Mouse (Mus musculus) gastrocnemius, adult 2 months (tissue): ENCODE results near the gene Myoz2. TPM values are rescaled to one million over a fixed set of nuclear protein-coding genes. Genes with fewer than 3 reads are reported as not detected.

ENCODE experiments used
- DNase-seq: peaks from one replicate; pipeline ENCODE4 v3.0.0; 2022
- H3K27ac ChIP-seq: fragments of 200-600 bp; 2 replicates; pipeline ENCODE4 v1.8.1; 2022; ENCODE audit warnings: mild to moderate bottlenecking
- H3K4me3 ChIP-seq: fragments of 200-600 bp; 2 replicates; pipeline ENCODE4 v1.8.1; 2022; ENCODE audit warnings: mild to moderate bottlenecking, moderate library complexity
- CTCF ChIP-seq: fragments of 200-600 bp; IDR thresholded peaks from 2 replicates; pipeline ENCODE4 v1.8.1; 2022; ENCODE audit warnings: antibody characterized with exemption, mild to moderate bottlenecking, moderate library complexity
- intact Hi-C: fragments of 180-260 bp; cut with DNase I; formaldehyde crosslinking; loops from one replicate; pipeline ENCODE4 v1.15.1; 2025
- microRNA-seq: library from miRNA; unstranded; fragments of <30 nt; microRNA quantifications from one replicate; pipeline ENCODE4 v1.2.0, GENCODE M21; 2021
- total RNA-seq, 2 experiments: library from RNA; stranded (reverse); gene quantifications; 2 replicates each; pipeline ENCODE4 v1.2.3; 2021

Myoz2 gene
- total RNA-seq, 2 experiments from 2014 or later: 281 to 748 TPM

DNA sequence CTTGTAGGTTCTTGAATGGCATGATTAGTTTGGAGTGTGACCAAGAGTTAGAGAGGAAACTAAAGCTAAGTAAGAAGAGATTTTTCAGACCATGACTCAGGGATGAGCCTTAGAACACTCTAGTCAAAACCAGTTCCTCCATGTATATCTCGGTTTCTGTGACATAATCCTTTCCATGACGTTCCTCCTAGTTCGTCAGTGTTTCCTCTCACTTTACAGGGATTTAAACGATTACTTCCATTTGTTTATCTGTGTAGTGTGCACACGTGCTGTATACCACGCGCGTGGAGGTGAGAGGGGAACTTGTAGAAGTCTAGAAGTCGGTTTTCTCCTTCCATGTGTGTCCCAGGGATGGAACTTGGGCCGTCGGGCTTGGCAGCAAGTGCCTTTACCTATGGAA lies 47.9 kb downstream of the Myoz2 start:
- intact Hi-C loops: no loop called here
- no peak overlapping the region for H3K27ac ChIP-seq

DNA sequence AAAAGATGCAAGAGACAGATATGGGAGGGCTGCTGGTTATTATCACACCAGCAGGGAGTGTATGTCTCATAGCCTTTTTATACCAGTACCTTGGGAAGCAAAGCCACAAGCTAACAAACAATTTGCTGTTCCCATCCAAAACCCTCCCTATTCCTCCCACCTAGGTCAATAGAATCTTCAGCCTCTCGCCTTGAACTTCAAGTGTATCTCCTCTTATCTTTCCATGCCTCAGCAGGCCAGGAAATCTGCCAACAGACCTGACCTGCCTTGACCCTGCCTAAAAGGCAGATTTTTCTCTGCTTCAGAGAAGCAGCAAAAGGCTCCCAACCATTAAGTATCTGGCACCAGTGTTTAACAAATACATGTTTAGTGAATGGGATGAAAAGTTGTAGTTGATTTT lies 48.4 kb downstream of the Myoz2 start:
- Histone ChIP-seq H3K27ac (peak overlapping the region; percentile 99; the same call in 1 of the 2 replicates), H3K4me3 (no peak overlapping the region)
- TF ChIP-seq CTCF: no peak
- intact Hi-C loops: no loop called here
- DNase-seq: no peak

More for the DNA sequence above, 47.9 kb downstream of the Myoz2 start:
- H3K4me3 ChIP-seq: no peak overlapping the region
- DNase-seq: no peak
- TF ChIP-seq CTCF: no peak

- Histone ChIP-seq H3K4me3 (peak overlapping the region; percentile 93), H3K27ac (peak overlapping the region; percentile 99)
- DNase-seq: no peak
- intact Hi-C loops: loop anchor here (2.0 kb wide), 1 partner anchor 107 kb away; no protein-coding TSS in a partner anchor
- no peak for TF ChIP-seq CTCF
Measured at GRCm38 (mm10) chr3:122985183-122985944, 49.5 kb downstream of the Myoz2 start.

DNA sequence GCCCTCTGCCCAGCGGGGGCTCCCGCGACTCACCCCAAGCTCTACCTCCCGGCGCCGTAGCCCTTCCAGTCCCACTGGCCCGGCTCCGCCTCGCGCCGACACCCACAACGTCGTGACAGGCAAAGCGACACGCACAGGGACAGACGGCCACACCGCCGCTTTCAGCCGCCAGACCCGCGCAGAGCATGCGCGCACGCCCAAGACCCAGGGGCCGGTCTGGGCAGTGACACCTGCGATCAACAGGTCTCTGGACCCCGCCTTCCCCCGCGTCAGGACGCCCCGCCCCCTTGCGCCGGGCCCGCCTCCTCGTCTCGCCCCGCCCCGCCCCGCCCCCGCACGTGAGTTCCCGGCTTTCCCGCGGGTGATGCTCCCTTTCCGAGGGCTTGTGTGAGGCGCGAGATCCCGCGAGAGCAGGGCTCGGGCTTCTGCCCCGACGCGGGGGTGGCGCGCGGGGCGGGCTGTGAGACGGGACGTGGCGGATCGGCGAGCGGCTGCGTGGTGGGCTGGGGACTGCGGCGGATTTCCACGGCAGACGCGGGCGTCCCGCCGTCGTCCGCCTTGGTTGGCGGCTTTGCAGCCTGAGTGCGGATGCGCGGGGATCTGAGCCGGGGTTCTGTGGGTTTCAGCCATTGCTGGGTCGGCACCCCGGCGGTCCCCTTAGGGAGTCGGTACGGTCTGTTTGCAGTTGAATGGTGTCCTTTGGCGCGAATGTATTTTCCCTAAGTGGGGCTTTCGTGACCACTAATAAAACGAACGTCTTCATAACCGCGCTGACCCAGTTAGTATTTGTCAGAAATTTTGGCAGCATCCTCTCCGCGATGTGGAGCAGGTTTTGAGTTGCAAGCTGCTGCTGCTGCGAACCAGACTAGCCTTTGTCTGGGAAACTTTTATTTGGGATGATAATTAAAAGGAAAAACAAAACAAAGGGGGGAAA lies 50.3 kb downstream of the Myoz2 start, which contains the start of gene Usp53:
Gene Usp53 (minus strand): TSS at position 262 of the 934 bp plus-strand sequence.
- peak; percentile 97 for DNase-seq
- no peak for TF ChIP-seq CTCF
- intact Hi-C loops: loop anchor here (2.0 to 5.0 kb wide), 2 partner anchors 108 to 173 kb away; no protein-coding TSS in a partner anchor
- Histone ChIP-seq H3K27ac (peak within 1 kb of the TSS; percentile 99), H3K4me3 (peak within 1 kb of the TSS; percentile 93)

DNA sequence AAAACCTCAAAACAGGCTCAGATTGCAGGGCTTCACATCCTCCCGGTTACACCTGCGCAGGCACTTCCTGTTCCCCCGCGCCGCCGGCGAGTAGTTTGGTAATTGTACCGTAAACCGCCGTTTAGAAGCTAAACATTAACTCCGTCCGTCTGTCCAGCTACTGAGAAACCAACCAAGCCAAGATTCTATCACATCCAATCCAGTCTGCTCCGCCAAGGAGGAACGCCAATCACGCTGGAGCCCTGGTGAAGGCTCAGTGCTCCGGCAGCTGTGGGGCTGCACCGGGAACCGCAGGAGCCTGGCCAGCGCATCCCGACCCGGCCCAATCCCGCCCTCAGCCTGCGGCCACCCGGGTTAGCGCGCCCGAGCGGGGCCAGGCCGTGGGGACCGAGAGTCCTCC lies 51.0 kb downstream of the Myoz2 start:
- Histone ChIP-seq H3K4me3 (peak overlapping the region; percentile 93), H3K27ac (peak overlapping the region; percentile 99)
- TF ChIP-seq CTCF: no peak
- no peak for DNase-seq
- intact Hi-C loops: loop anchor here (2.0 to 5.0 kb wide), 2 partner anchors 109 to 173 kb away; no protein-coding TSS in a partner anchor

DNA sequence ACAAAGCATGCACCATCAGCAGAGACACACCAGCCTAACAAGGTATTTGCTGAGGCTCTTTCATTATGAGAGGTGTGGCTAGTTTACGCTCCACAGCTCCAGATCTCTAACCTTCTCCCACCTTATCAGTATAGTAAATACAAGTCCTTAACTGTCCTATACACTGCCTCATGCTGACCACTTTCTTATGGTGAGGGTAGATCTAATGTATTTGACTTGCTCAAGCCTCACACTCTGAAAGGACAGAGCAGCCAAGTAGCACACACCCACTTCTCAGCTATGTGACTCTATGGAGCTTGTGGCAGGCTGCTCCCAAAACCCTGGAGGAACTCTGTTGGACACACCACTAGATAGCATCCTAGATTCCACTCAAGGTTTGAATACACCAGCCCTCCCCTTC lies 58.9 kb downstream of the Myoz2 start:
- Histone ChIP-seq H3K4me3 (no peak overlapping the region), H3K27ac (no peak overlapping the region)
- no peak for DNase-seq
- TF ChIP-seq CTCF: no peak
- intact Hi-C loops: loop anchor here (5.0 kb wide), 1 partner anchor 34 kb away; no protein-coding TSS in a partner anchor

DNA sequence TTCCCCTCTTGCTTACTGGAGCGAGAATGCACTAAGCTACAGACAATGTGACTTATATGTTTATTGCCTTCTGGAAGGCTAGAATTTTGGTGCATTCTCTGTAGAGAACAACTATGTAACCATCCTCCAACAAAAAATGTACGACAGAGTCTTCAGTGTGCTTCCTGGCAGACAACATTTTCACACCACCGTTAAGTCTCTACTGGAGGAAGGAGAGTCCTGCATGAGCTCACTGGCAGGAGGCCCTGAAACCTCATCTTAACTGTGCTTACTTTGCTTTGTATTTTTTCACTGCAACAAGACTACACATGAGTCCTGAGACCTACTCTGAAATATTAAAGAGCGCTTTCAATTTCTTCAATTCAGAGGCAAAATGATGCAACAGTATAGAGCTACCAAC lies 59.5 kb downstream of the Myoz2 start:
- Histone ChIP-seq H3K4me3 (no peak overlapping the region), H3K27ac (no peak overlapping the region)
- no peak for TF ChIP-seq CTCF
- no peak for DNase-seq
- intact Hi-C loops: loop anchor here (5.0 kb wide), 1 partner anchor 33 kb away; no protein-coding TSS in a partner anchor

DNA sequence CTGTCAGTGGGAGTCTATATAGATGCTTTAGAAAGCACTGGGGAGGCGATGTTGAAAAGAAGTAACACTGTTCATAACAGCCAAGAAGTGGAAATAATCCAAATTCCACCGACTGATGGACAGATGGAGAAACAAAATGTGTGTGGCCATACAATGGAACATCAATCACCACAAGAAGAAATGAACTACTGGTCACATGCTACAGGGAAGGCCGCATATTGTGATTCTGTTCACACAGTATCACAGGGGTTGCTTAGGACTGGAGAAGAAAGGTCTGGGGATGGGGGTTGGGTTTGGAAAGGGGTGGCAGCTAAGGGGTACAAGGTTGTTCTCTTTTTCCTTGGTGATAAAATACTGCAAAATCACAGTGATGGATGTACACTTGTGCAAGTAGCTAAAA lies 60.0 kb downstream of the Myoz2 start:
- Histone ChIP-seq H3K27ac (no peak overlapping the region), H3K4me3 (no peak overlapping the region)
- intact Hi-C loops: loop anchor here (5.0 kb wide), 1 partner anchor 33 kb away; no protein-coding TSS in a partner anchor
- no peak for TF ChIP-seq CTCF
- no peak for DNase-seq

DNA sequence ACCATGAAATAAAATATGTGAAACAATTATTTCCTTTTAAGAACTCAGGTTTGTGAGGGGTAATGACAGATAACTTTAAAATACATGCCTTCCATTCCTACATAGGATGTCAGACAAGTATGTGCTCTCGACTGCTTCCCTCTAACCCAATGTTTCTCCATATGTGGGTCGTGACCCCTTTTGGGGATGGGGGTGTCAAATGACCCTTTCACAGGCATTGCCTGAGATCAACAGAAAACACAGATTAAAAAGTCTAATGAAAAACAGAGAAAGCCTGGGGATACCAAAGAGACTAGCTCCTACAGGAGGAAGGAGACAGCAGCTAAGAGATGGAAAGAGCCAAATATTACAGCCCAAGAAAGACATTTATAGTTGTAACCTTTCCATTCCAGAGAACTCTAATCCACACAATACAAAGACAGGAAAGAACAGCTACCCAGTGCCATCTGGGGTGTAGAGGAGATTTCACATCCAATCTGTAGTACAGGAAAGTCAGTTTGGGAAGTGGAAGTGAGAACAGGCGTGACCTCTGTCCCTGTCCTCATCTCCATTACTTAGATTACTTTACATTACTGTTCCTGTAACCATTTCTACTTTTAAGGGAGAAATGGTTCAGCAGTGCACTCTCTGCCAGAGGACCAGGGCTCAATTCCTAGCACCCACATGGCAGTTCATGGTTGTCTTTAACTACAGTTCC lies 62.5 kb downstream of the Myoz2 start:
- no peak for DNase-seq
- intact Hi-C loops: no loop called here
- Histone ChIP-seq H3K4me3 (no peak overlapping the region), H3K27ac (no peak overlapping the region)
- TF ChIP-seq CTCF: no peak

DNA sequence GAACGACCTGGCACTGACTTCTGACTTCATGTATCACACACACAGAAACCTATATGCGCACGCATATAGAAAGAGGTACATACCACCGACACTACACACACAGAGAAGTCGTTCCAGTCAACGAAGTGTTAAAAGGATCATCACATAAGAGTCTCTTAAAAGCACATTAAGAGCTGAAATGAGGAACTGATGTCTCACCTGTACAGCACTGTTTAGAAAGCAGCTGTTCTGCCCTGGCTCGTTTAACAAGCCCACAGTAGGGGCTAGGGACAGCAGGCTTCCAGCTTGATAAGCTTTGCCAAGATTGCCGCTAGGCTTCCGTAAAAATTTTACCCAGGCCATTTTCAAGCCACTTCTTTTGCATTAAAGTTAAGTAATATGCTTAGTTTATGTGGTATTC lies 66.4 kb downstream of the Myoz2 start:
- intact Hi-C loops: no loop called here
- DNase-seq: no peak
- no peak for TF ChIP-seq CTCF
- no peak overlapping the region for H3K4me3 ChIP-seq
- no peak overlapping the region for H3K27ac ChIP-seq

DNA sequence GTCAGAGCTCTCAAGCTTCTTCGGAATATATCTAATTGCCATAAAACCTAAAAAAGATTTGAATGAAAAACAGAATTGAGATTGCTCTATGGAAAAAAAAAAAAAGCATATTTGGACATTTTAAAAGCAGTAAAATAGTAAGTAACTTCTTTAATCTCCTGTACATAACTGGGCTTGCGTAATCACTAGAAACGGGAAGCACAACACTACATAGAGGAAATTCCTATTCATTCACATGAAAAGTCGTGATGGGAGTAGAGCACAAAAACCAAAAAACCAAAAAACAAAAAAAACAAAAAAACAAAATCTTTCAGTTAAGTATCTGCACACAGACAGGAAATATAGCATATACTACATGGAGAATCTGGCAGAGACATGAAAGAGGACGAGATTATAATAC lies 70.5 kb downstream of the Myoz2 start:
- no peak for TF ChIP-seq CTCF
- intact Hi-C loops: no loop called here
- Histone ChIP-seq H3K4me3 (no peak overlapping the region), H3K27ac (no peak overlapping the region)
- no peak for DNase-seq

Small RNA genes within 50 kb of the gene (microRNA-seq; reads per million reads assigned to microRNA genes)
- not detected for gene Gm22066

Other genes starting within 250 kb of the Myoz2 start
- not detected for gene Fabp2, start 139.9 kb downstream of the Myoz2 start, total RNA-seq
- gene Gm10959, start 115.7 kb downstream of the Myoz2 start, total RNA-seq: not detected
- gene 1810037I17Rik, start 110.8 kb downstream of the Myoz2 start, total RNA-seq: 10 to 100 TPM; 22.6 to 36.1 TPM
- 10 to 100 TPM; 10.7 to 13.5 TPM for gene Usp53, start 50.5 kb downstream of the Myoz2 start, total RNA-seq
- 100 to 1,000 TPM; 209 to 273 TPM for gene Synpo2, start 201.1 kb upstream of the Myoz2 start, total RNA-seq
- 1 to 10 TPM; 5.2 to 9.8 TPM for gene Sec24d, start 232.4 kb upstream of the Myoz2 start, total RNA-seq